Mouse (Mus musculus) hindbrain, embryonic 10.5 days (tissue): ENCODE measurements around the gene Snx25. TPM values are rescaled to one million over a fixed set of nuclear protein-coding genes. Genes with fewer than 3 reads are reported as not detected.

Source experiments
- DNase-seq: peaks from one replicate; pipeline ENCODE4 v3.0.0-alpha.2; 2017; ENCODE audit warnings: low spot score
- H3K27ac ChIP-seq: fragments of 300-500 bp; sonication (generic); 2 replicates; pipeline ENCODE4 v1.5.1; 2016; ENCODE audit warnings: mild to moderate bottlenecking, moderate library complexity
- H3K27me3 ChIP-seq: fragments of 300-500 bp; sonication (generic); 2 replicates; pipeline ENCODE4 v1.6.1; 2016; ENCODE audit warnings: mild to moderate bottlenecking; ENCODE audit not compliant: poor library complexity, insufficient read depth, severe bottlenecking
- H3K36me3 ChIP-seq: fragments of 300-500 bp; sonication (generic); 2 replicates; pipeline ENCODE4 v1.6.1; 2016; ENCODE audit warnings: mild to moderate bottlenecking, moderate library complexity
- H3K4me1 ChIP-seq: fragments of 300-500 bp; sonication (generic); replicated peaks from 2 replicates; pipeline ENCODE4 v1.6.1; 2016; ENCODE audit warnings: mild to moderate bottlenecking
- H3K4me3 ChIP-seq: fragments of 300-500 bp; sonication (generic); 2 replicates; pipeline ENCODE4 v1.5.1; 2016; ENCODE audit warnings: mild to moderate bottlenecking, moderate library complexity
- H3K9me3 ChIP-seq: fragments of 300-500 bp; sonication (generic); 2 replicates; pipeline ENCODE4 v1.6.1; 2016; ENCODE audit warnings: mild to moderate bottlenecking, moderate library complexity
- WGBS: fragments of 180-500 bp; shearing (Covaris S2); methylation state at CpG from one replicate; pipeline ENCODE4 v1.1.7; 2016; 5-methylcytosine and 5-hydroxymethylcytosine counted together
- polyA plus RNA-seq: library from polyadenylated mRNA; unstranded; fragments of >200 nt; fragmentation: Nextera tagmentation; extraction: Ambion mirVana; gene quantifications from 2 replicates; pipeline ENCODE4 v1.2.1, GENCODE M21; 2016

Snx25 gene
- polyA plus RNA-seq, 1 experiment from 2014 or later = 2.9 TPM

GRCm38 (mm10) chr8:46036217-46036616, 115.7 kb downstream of the Snx25 start:
- WGBS = 69% methylated on average over 11 of the region's 11 CpGs
- H3K4me3 ChIP-seq = no peak overlapping the region
- no peak for DNase-seq
- no peak overlapping the region for H3K27ac ChIP-seq
- H3K27me3 ChIP-seq = no peaks in the 10 kb centered on the region
- H3K9me3 ChIP-seq = no peaks in the 10 kb centered on the region
- H3K4me1 ChIP-seq = no peaks in the 10 kb centered on the region
- peaks cover 14% of the 10 kb centered on the region for H3K36me3 ChIP-seq

- H3K27me3 ChIP-seq = no peaks in the 10 kb centered on the region
- no peak overlapping the region for H3K4me3 ChIP-seq
- no peak for DNase-seq
- no peaks in the 10 kb centered on the region for H3K36me3 ChIP-seq
- WGBS = 52% methylated on average over 4 of the region's 4 CpGs
- H3K9me3 ChIP-seq = no peaks in the 10 kb centered on the region
- no peaks in the 10 kb centered on the region for H3K4me1 ChIP-seq
- no peak overlapping the region for H3K27ac ChIP-seq
Observed at GRCm38 (mm10) chr8:46024392-46024791, 127.6 kb downstream of the Snx25 start.

GRCm38 (mm10) chr8:46022758-46023157, 129.2 kb downstream of the Snx25 start:
- WGBS = 93% methylated on average over 9 of the region's 9 CpGs
- Histone ChIP-seq H3K27me3 (no peaks in the 10 kb centered on the region), H3K9me3 (no peaks in the 10 kb centered on the region), H3K27ac (no peak overlapping the region), H3K36me3 (no peaks in the 10 kb centered on the region), H3K4me1 (no peaks in the 10 kb centered on the region), H3K4me3 (no peak overlapping the region)
- DNase-seq = no peak

- no peak for DNase-seq
- WGBS = 89% methylated on average over 9 of the region's 9 CpGs
- no peaks in the 10 kb centered on the region for H3K4me1 ChIP-seq
- H3K27me3 ChIP-seq = no peaks in the 10 kb centered on the region
- no peak overlapping the region for H3K27ac ChIP-seq
- H3K4me3 ChIP-seq = no peak overlapping the region
- H3K36me3 ChIP-seq = no peaks in the 10 kb centered on the region
- no peaks in the 10 kb centered on the region for H3K9me3 ChIP-seq
Observed at GRCm38 (mm10) chr8:46022203-46022602, 129.8 kb downstream of the Snx25 start.

- peak; percentile 27 for DNase-seq
- Histone ChIP-seq H3K4me3 (peak overlapping the region; percentile 29), H3K4me1 (peaks cover 13% of the 10 kb centered on the region), H3K9me3 (no peaks in the 10 kb centered on the region), H3K27me3 (no peaks in the 10 kb centered on the region), H3K27ac (0 out of 2 replicates have a peak overlapping the region, but pooled peaks have one; percentile 4), H3K36me3 (no peaks in the 10 kb centered on the region)
- WGBS = 24% methylated on average over 17 of the region's 17 CpGs
Observed at GRCm38 (mm10) chr8:46010746-46011680, 140.9 kb downstream of the Snx25 start.

GRCm38 (mm10) chr8:46010306-46010705, 141.7 kb downstream of the Snx25 start:
- H3K9me3 ChIP-seq = no peaks in the 10 kb centered on the region
- H3K36me3 ChIP-seq = no peaks in the 10 kb centered on the region
- peaks cover 13% of the 10 kb centered on the region for H3K4me1 ChIP-seq
- H3K27ac ChIP-seq = 0 out of 2 replicates have a peak overlapping the region, but pooled peaks have one; percentile 4
- H3K27me3 ChIP-seq = no peaks in the 10 kb centered on the region
- DNase-seq = no peak
- 57% methylated on average over 2 of the region's 2 CpGs for WGBS
- peak overlapping the region; percentile 29 for H3K4me3 ChIP-seq

GRCm38 (mm10) chr8:46007050-46007672, 144.8 kb downstream of the Snx25 start:
- no peak for DNase-seq
- no peaks in the 10 kb centered on the region for H3K27me3 ChIP-seq
- H3K36me3 ChIP-seq = no peaks in the 10 kb centered on the region
- no peaks in the 10 kb centered on the region for H3K9me3 ChIP-seq
- WGBS = 82% methylated on average over 3 of the region's 3 CpGs
- peaks cover 13% of the 10 kb centered on the region for H3K4me1 ChIP-seq
- no peak overlapping the region for H3K27ac ChIP-seq
- H3K4me3 ChIP-seq = no peak overlapping the region

- Histone ChIP-seq H3K36me3 (no peaks in the 10 kb centered on the region), H3K9me3 (no peaks in the 10 kb centered on the region), H3K4me3 (no peak within 1 kb of the TSS), H3K27ac (no peak within 1 kb of the TSS), H3K27me3 (no peaks in the 10 kb centered on the region), H3K4me1 (peaks cover 4% of the 10 kb centered on the region)
- WGBS = 77% methylated on average over 4 of the region's 4 CpGs
- DNase-seq = no peak
Observed at GRCm38 (mm10) chr8:46005596-46005995, 146.4 kb downstream of the Snx25 start, which contains the start of gene Ankrd37. Gene Ankrd37, minus strand, starts transcription at chr8:46005707.

- Histone ChIP-seq H3K36me3 (peaks cover 26% of the 10 kb centered on the region), H3K9me3 (no peaks in the 10 kb centered on the region), H3K4me3 (peak overlapping the region; percentile 63), H3K27me3 (no peaks in the 10 kb centered on the region), H3K4me1 (peaks cover 25% of the 10 kb centered on the region), H3K27ac (peak overlapping the region; percentile 99)
- 7% methylated on average over 55 of the region's 55 CpGs for WGBS
- DNase-seq = peak; percentile 99
Observed at GRCm38 (mm10) chr8:45999784-46000705, 151.9 kb downstream of the Snx25 start.

GRCm38 (mm10) chr8:45999138-45999783, 152.7 kb downstream of the Snx25 start, which contains the start of gene Lrp2bp:
Gene Lrp2bp, plus strand, starts transcription at chr8:45999303.
- Histone ChIP-seq H3K9me3 (no peaks in the 10 kb centered on the region), H3K27me3 (no peaks in the 10 kb centered on the region), H3K36me3 (peaks cover 26% of the 10 kb centered on the region), H3K4me1 (peaks cover 25% of the 10 kb centered on the region), H3K4me3 (peak within 1 kb of the TSS; percentile 63), H3K27ac (peak within 1 kb of the TSS; percentile 99)
- 3% methylated on average over 22 of the region's 22 CpGs for WGBS
- peak; percentile 27 for DNase-seq

GRCm38 (mm10) chr8:45998228-45998627, 153.7 kb downstream of the Snx25 start:
- H3K4me3 ChIP-seq = no peak overlapping the region
- no peak for DNase-seq
- peaks cover 33% of the 10 kb centered on the region for H3K36me3 ChIP-seq
- no peaks in the 10 kb centered on the region for H3K27me3 ChIP-seq
- H3K9me3 ChIP-seq = no peaks in the 10 kb centered on the region
- H3K27ac ChIP-seq = no peak overlapping the region
- 91% methylated on average over 2 of the region's 2 CpGs for WGBS
- H3K4me1 ChIP-seq = peaks cover 25% of the 10 kb centered on the region

GRCm38 (mm10) chr8:45995576-45995975, 156.4 kb downstream of the Snx25 start:
- H3K4me3 ChIP-seq = no peak overlapping the region
- H3K27ac ChIP-seq = no peak overlapping the region
- H3K9me3 ChIP-seq = no peaks in the 10 kb centered on the region
- peaks cover 23% of the 10 kb centered on the region for H3K4me1 ChIP-seq
- WGBS = 93% methylated on average over 3 of the region's 3 CpGs
- H3K27me3 ChIP-seq = no peaks in the 10 kb centered on the region
- no peak for DNase-seq
- H3K36me3 ChIP-seq = peaks cover 40% of the 10 kb centered on the region
